Mouse (Mus musculus) cerebellum, postnatal 4 days (tissue): Measurements from ENCODE around the gene Ddx19b.
"Not testable (repeated sequence)": the region's sequence is repeated elsewhere in the genome, so short reads cannot be mapped to it uniquely, and the experiment has no call there.

Experiments used
- DNase-seq, 2 experiments: peaks; one replicate each; pipeline ENCODE4 v3.0.0; 2022; ENCODE audit warnings: low spot score in 2 of 2, mixed read lengths in 1 of 2

The Ddx19b gene

DNA sequence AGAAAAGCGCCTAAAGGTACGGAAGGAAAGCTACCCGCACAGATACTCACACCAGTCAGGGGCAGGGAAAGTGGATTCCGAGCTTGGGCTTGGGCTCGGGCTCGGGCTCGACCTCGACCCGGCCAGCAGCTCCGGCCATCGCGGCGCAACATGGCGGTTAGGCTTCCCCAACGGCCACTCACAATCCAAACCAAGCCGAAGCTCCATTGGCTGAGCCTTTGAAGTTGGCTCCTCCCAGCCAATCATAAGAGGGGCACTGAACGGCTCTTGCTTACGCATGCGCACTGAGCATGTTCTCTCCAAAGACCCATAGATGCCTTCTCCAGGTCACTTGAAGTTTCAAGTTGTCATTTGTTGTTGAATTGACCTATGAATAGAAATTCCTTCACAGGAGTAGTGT is at the start of gene Ddx19b:
Gene Ddx19b (minus strand): TSS at position 180 of the 400 bp plus-strand sequence.
- no peak for DNase-seq

DNA sequence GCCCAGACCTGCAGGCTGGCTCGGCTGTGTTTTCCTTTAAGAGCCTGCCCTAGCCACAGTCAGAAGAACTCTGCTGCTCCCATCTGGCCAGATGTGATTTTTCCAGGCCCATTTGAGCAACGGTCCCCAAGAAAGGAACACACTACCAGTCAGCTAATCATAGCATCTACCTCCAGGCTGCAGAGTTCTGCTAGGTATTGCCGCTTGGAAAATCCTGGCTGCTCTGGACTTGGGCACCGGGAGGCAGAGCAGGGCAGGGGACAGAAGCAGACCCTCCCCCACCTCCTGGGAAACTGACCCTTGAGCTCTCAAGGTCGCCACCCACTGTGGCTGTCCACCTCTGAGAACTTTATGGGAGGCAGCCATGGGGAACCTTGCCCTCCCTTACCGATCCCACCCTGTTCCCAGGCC is 48.3 kb upstream of the Ddx19b start:
- no peak for DNase-seq

DNA sequence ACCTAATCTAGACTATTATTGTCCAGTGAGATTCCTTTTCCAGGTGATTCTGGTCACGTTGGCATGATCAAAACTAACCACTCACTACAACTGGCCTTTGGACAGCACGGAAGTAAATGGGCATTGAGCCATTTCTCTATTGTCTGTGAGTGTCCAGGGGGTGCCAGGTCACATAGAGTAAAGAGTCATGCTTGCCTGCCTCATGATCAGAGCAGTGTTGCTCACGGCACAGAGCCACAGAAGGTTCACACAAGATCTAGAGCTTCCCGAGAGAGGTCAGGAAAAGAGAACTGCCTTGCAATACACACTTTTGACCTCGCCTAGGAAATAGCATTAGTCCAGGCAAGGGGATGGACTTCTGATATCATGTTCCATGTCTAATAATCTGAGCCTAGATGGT is 47.9 kb upstream of the Ddx19b start:
- no peak for DNase-seq

DNA sequence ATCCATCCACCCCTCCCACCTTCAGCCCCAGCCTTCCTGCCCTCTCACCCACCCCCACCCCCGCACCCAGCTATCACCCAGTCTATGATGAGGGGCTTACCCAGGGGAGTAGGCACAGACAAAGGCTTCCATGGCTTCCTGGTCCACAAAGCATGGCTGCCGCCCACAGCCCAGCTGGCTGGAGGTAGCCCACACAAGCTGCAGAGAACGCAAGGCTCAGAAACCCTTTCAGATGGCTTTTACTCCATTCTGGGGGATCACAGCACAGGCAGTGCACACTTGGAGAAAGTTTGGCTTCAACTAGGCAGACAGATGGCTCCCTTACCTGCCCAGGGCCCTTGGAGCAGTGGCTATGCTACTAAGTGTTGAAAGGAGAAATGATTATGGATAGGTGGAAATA is 44.4 kb upstream of the Ddx19b start:
- no peak for DNase-seq

DNA sequence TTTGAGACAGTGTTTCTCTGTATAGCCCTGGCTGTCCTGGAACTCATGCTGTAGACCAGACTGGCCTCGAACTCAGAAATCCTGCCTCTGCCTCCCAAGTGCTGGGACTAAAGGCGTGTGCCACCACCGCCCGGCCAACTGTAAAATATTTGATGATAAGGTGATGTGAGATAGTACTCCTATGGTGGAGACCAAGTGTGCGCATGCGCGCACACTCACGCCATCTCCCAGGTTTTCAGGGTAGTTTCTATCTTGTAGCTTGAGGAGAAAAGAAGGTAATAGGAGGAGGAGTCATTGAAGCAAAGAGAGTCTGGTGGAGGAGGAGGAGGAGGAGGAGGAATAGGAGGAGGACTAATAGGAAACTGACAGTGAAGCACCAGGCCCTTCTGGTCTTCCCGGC is 37.1 kb upstream of the Ddx19b start:
- not testable (repeated sequence) for DNase-seq

DNA sequence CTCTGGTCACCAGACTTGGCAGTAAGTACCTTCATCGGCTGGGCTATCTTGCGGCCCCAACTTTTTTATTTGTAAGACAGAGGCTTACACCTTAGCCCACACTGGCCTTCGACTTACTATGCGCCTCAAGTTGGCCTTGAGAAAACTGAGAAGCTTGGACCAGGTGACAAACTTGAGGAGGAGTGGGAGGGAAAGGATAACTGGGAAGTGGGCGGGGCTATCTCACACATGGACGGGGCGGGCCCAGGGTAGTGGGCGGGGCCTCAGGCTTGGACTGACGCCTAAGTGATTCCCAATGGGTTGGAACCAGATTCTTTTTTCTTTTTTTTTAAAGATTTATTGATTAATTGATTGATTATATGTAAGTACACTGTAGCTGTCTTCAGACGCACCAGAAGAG is 35.9 kb upstream of the Ddx19b start:
- no peak for DNase-seq

DNA sequence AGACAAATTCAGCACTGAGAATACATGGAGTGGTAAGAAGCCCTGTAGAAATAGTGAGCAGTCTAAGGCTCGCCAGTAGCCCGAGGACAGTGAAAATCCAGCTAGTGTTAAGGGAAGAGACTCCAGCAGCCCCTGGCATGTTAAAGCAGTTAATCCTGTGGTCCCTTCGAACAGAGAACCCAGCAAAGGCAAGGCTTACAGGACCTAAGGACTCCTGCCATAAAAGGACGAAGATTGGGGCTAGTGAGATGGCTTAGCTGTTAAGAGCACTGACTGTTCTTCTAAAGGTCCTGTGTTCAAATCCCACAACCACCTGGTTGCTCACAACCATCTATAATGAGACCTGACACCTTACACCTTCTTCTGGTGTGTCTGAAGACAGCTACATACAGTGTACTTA is 34.8 kb upstream of the Ddx19b start:
- DNase-seq = no peak

DNA sequence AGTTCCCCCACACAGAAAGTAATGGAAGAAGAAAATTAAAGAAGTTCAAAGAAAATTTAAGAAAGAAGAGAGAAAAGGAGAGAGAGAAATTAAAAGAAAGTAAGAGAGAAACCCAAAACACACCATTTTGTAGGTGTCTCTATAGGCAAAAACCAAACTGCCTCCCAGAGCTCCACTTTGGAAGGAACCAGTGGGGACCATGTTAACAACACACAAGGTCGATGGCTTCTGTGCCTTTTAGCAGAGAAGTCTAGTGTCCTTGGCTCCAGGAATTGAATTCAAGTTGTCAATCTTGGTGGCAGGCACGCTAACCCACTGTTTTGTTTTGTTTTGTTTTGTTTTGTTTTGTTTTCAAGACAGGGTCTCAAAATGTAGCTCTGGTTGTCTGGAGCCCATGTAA is 31.3 kb upstream of the Ddx19b start:
- DNase-seq = no peak

DNA sequence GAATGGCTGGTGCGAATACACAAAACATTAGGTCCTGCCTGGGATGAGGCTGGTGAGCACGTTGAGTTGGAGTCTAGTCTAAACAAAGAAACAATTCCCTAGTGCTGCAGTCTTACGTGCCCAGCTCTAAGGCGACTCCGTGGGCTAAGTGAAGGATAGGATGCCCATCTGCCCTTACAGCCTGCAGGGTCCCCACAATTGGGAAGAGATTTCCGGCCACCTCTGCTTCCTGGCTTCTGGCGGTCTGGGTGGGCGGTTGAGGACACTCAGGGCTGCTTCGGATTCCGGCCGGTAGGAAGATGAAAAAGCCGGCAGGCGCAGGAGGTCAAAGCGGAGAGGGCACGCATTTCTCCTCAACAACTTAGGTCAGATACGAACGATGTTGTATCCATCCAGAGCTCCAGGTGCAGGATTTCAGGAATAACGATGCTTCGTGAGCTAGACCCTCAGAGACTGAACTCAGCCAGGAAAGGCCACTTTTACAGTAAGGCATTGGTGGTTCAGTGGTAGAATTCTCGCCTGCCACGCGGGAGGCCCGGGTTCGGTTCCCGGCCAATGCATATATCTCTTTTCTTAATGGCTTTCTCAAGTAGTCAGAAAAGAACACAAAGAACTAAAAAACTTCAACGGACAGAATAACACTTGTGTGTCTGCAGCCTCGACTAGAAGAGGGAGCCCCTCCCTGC is 30.7 kb upstream of the Ddx19b start:
- DNase-seq = peak; percentile 88 to 95

DNA sequence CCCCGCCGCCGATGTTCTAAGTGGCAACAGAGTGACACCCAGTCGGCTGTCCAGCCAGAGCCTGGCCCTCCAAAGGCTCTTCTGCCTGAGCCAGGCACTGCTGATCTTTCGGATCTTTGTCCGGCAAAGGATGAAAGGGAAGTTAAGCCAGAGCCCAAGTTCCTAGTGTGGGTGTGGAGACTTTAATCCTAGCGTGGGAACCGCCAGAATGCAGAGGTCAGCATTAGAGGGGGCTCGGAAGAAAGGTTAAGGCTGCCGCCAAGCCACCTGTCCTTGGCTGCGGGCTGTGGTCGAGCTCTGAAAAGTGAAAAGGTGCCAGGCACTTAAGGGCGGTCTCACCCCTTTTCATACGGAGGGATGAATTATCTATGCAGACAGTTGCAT is 30.1 kb upstream of the Ddx19b start:
- peak in 1 of 2 experiments; percentile 11 for DNase-seq

DNA sequence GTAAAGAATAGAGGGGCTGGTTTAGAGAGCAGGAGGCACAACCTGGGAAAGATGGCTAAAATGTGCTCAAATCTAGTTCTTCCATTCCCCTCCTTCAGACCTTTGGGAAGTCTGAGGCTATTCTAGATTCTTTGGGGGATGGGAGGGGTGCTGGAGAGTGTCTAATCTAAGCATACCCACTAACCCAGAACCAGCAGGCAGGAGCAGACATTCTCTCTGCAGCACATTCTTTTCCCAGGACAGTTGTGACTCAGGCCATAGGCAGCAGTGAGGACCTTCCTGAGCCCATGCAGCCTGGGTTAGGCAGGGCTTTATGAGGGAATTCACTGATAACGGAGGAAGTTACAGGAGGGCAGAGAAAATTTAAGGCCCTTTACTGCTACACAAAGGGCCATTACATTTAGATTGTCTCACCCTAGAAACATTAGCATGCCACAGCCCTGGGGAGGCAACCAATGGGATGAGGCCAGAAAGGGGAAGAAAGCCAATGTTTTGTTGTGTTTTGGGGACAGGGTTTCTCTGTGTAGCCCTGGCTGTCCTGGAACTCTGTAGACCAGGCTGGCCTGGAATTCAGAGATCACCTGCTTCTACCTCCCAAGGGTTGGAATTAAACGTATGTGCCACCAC is 27.5 kb upstream of the Ddx19b start:
- DNase-seq = no peak

DNA sequence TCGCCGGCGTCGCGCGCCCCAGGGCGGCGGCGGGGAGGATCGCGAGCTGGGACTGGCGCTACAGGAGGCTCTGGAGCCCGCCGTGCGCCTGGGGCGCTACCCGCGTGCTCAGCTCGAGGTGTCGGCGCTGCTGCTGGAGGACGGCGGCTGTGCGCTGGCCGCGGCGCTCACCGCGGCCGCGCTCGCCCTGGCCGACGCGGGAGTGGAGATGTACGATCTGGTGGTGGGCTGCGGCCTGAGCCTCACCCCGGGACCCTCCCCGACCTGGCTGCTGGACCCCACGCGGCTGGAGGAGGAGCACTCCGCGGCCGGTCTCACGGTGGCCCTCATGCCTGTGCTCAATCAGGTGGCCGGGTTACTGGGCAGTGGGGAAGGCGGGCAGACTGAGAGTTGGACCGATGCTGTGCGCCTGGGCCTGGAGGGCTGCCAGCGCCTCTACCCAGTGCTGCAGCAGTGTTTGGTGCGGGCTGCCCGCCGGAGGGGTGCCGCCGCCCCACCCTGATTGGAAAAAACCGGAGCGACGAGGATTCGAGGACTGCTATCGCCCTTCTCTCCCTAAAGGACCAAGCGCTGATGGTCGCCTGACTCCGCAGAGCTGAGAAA is 25.2 kb upstream of the Ddx19b start:
- peak in 1 of 2 experiments; percentile 38 for DNase-seq

DNA sequence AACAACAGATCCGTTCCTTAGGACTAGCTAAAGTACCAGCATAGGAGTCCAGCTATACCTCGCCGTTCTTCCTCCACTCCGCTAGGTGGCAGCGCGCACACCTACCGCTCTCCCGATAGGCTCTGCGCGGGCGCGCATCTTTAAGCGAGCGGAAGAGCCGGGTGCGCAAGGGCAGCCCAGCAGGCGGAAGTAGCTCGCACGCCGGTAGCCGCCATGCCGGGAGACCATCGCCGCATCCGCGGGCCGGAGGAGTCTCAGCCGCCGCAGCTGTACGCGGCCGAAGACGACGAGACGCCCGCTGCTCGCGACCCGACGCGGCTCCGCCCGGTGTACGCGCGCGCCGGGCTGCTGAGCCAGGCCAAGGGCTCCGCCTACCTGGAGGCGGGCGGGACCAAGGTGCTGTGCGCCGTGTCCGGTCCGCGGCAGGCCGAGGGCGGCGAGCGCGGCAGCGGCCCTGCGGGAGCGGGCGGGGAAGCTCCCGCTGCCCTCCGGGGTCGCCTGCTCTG is 24.7 kb upstream of the Ddx19b start, which contains the start of gene Exosc6:
Gene Exosc6 (plus strand): TSS at position 182 of the 506 bp plus-strand sequence.
- DNase-seq = peak; percentile 75 to 91

DNA sequence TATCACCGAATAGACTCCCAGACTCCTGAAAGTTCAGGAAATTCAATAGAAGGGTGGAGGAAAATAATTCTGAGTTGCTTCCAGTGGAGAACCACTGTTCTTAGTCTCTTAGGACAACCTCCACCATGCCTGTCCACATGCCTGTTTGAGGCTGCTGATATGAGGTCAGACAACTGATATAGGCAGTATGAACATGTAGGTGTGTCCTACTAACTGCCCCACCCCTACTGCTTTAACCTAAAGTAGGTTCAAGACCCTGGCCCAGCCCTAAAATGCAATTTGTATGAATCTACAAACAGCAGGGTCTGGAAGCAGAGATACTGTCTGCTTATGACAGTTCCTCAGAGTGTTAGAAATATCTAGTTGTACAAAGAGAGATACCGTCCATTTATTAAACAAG is 24.1 kb upstream of the Ddx19b start:
- no peak for DNase-seq

DNA sequence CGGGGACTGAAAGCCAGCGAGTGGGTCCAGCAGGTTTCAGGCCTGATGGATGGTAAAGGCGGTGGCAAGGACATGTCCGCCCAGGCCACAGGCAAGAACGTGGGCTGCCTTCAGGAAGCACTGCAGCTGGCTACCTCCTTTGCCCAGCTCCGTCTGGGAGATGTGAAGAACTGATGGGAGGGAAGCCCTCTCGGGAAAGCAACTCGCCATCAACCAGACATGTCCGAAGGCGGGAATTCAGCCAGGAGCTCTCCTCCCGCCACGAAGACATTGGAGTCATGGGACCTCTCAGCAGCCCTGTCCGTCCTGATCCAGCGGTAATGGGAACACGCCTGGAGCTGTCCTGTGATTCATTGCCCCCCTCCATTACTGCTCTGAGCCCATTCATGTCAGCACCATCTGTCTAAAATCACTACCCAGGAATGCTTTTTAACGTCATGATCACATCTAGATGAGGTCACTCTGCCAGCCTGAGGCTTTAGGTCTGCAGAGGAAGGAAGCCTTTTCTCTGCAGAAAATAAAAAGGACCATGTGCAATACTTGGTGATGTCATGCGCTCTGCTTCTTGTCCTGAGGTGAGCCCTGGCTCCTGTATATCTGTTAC is 23.6 kb upstream of the Ddx19b start:
- DNase-seq = no peak

DNA sequence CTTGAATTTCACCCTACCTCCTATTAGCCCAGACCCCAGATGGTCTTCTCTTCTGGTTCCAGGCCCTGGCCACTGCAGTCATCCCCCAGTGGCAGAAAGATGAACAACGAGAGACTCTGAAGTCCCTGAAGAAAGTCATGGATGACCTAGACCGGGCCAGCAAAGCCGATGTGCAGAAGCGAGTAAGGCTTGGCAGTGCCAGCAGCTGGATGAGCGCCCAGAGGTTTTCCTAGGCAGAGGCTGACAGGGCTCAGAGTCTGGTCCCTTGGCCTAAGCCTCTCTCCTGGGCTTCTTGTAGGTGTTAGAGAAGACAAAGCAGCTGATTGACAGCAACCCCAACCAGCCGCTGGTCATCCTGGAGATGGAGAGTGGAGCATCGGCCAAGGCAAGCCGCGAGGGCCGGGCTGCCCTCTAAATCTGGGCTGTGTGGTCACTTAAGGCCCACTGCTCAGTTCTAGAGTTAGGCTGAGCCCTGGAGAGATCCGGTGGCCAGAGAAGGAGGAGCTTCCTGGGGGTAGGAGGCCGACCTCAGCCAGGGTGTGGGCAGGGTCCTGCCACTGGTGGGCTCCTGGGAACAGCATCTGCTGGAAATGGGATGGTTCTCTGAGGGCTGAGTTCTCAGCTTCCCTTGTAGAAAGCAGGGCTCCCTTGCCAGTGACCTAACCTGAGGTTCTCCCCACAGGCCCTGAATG is 22.4 kb upstream of the Ddx19b start:
- no peak for DNase-seq

DNA sequence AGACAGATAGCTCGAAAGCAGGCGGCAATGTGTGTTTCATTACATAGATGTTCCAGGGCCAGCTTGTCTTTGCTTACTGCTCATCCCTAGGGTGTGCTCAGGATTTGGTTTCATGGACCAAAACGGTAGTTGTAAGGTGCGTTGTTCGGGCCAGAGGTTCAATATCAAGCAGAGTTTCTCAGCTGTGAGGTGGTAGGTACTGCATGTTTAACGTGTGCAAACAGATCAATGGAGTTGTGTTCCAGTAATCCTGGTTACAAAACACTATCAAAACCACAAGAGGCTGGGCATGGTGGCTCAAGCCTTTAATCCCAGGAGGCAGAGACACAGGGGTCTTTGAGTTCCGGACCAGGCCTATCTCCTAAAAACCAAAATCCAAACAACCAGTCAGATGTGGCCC is 17.6 kb upstream of the Ddx19b start:
- DNase-seq = no peak

DNA sequence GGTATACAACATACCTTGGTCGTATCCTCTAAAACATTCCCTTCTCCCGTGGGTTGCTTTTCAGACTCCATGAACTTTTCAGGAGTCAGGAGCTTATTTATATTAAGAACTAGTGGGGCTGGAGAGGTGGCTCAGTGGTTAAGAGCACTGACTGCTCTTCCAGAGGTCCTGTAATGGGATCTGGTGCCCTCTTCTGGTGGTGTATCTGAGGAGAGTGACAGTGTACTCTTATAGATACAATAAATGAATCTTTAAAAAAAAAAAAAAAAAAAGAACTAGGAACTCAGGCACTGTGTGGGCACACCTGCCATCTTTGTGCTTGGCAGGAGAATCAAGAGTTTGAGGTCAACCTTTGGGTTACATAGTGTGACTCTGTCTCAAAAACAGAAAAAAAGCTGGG is 17.1 kb upstream of the Ddx19b start:
- DNase-seq = no peak

DNA sequence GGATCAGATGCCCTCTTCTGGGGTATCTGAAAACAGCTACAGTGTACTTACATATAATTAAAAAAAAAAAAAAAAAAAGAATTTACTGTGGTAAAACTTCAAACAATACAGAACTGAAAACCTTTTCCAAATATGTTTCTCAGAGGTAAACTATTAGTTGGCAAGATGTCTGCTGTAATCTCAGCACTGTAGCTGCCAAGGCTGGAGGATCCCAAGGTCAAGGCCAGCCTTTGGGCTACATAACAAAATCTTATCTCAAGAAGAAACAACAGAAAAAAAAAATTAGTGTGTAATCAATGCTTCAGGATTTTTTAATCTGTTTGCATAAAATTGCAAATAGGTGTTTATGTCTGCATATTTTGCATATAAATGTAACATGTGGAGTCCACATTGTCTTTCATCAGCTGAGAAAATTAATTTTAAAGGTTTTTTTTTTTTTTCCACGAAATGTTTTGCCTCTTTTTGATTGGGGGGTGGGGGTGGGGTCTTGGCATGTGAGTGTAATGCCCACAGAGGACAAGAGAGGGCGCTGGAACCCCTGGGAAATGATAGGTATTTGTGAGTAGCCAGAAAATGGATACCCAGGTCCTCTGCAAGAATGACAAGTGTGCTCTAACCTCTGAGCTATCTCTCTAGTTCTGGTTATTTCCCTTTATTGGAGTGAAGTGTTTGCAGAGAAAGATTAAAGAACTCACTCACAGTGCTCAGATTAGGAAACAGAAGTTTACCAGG is 12.6 kb upstream of the Ddx19b start:
- DNase-seq = no peak

DNA sequence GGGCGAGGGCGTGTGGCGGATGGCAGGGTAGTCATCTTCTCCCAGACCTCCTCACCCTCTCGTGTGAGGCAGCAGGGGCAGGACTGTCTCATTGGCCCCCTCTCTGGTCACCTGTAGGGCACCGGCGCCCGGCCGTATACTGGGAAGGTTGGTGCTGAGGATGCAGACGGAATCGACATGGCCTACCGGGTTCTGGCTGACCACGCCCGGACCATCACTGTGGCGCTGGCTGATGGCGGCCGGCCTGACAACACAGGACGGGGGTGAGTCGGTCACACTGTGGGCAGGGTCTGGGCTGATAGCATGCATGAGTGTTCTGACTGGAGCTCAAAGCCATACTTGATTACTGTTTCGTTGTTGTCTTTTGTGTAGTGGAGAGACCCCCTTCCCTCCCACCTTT is 11.0 kb upstream of the Ddx19b start:
- DNase-seq = no peak

DNA sequence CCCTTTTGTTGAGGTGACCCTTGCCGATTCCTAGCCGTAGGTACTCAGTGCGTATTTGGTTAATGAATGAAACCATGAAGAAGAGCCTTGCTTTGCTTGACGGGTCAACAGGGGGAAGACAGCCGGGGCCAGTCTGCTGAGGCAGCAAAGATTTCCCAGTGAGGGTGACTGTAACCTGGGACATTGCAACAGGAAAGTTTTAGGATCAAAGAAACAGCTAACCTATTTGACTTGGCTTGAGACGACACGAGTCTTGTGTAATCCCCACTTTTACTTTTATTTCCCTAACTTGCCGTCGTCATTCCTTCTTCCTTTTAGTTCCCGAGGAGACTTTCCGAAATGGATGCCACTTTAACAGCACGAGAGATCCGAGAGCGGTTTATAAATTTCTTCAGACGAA is 5.0 kb upstream of the Ddx19b start:
- DNase-seq = no peak
